Mouse (Mus musculus) ES-E14 (cell line): ENCODE results near the gene Plin1. TPM values are rescaled to one million over a fixed set of nuclear protein-coding genes. Genes with fewer than 3 reads are reported as not detected.

Source experiments
- DNase-seq: peaks from one replicate; pipeline ENCODE4 v3.0.0-alpha.2; 2013; ENCODE audit warnings: low read depth, low spot score
- H3K27ac ChIP-seq: 2 replicates; pipeline ENCODE4 v1.5.1; 2012; ENCODE audit warnings: low read depth, mild to moderate bottlenecking, low read length, moderate library complexity, mixed read lengths; ENCODE audit not compliant: poor library complexity, insufficient read depth, severe bottlenecking
- H3K36me3 ChIP-seq: 2 replicates; pipeline ENCODE4 v1.6.1; 2012; ENCODE audit warnings: mild to moderate bottlenecking, low read length, moderate library complexity, mixed read lengths; ENCODE audit not compliant: control insufficient read depth, poor library complexity, insufficient read depth, severe bottlenecking
- H3K4me1 ChIP-seq, 2 experiments: fragments of 150-350 bp in 1 of 2; sonication (generic) in 1 of 2; 2 replicates each; pipeline ENCODE4 v1.6.1; 2012; ENCODE audit warnings: low read length in 2 of 2, mild to moderate bottlenecking in 1 of 2, mixed read lengths in 1 of 2; ENCODE audit not compliant: control insufficient read depth in 2 of 2, insufficient read depth in 2 of 2, poor library complexity in 1 of 2
- H3K4me3 ChIP-seq, 2 experiments: fragments of 150-350 bp in 1 of 2; sonication (generic) in 1 of 2; 2 replicates each; pipeline ENCODE4 v1.5.1; 2012; ENCODE audit warnings: low read length in 2 of 2, low read depth in 1 of 2, mild to moderate bottlenecking in 1 of 2, mixed read lengths in 1 of 2; ENCODE audit not compliant: insufficient read depth in 1 of 2, poor library complexity in 1 of 2, severe bottlenecking in 1 of 2
- H3K9ac ChIP-seq: 2 replicates; pipeline ENCODE4 v1.6.1; 2012; ENCODE audit warnings: low read depth, mild to moderate bottlenecking, low read length, mixed read lengths; ENCODE audit not compliant: poor library complexity, insufficient read depth, severe bottlenecking
- H3K9me3 ChIP-seq: fragments of 150-350 bp; sonication (generic); 2 replicates; pipeline ENCODE4 v1.6.1; 2012; ENCODE audit warnings: low read depth, mild to moderate bottlenecking, low read length; ENCODE audit not compliant: control insufficient read depth, insufficient read depth
- CHD2 ChIP-seq: IDR thresholded peaks from 2 replicates; pipeline ENCODE4 v1.6.1; 2014; ENCODE audit warnings: mild to moderate bottlenecking, low read depth, low read length, inconsistent platforms
- HCFC1 ChIP-seq: IDR thresholded peaks from 2 replicates; pipeline ENCODE4 v1.6.1; 2012; ENCODE audit warnings: low read length, inconsistent platforms, borderline replicate concordance; ENCODE audit not compliant: insufficient read depth
- MAFK ChIP-seq: IDR thresholded peaks from 2 replicates; pipeline ENCODE4 v1.6.1; 2014; ENCODE audit warnings: mild to moderate bottlenecking, low read depth, low read length, inconsistent platforms; ENCODE audit not compliant: insufficient read depth
- ZC3H11A ChIP-seq: IDR thresholded peaks from 2 replicates; pipeline ENCODE4 v1.6.1; 2012; ENCODE audit warnings: low read depth, mild to moderate bottlenecking, inconsistent platforms, low read length, borderline replicate concordance
- ZNF384 ChIP-seq: IDR thresholded peaks from 2 replicates; pipeline ENCODE4 v1.6.1; 2012; ENCODE audit warnings: low read depth, low read length, inconsistent platforms
- in situ Hi-C, 2 experiments: fragments of 600-800 bp; cut with MboI; formaldehyde crosslinking; loops; one replicate each; pipeline ENCODE4 v1.15.1; 2025; ENCODE audit warnings: low sequenced_read_pairs in 2 of 2, inconsistent platforms in 1 of 2; ENCODE audit not compliant: unreplicated experiment in 2 of 2
- total RNA-seq: library from RNA; depleted of rRNA; stranded (reverse); fragments of 300-350 nt; gene quantifications from 2 replicates; pipeline ENCODE4 v1.2.3, GENCODE M21; 2012; rRNA removed

The Plin1 gene
- total RNA-seq: 0.18 TPM in 1 of 2 replicates, not detected in the other

DNA sequence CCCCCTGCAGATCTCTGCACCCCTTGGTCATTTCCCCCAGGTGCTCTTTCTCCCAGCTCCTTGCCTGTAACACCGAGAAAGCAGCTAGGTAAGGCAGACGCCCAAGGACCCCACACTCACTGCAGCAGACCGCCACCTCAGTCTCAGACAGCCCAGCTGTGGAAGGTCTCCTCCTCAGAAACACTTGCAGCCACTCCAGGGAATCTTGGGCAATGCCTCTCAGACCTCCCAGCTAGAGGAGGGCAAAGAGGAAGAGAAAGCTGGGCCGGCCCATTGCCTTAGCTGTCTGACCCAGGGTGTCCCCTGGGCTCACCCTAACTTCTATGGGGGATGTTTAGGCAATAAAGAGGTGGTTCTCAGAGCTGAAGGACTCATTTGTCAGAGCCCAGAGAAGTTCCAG, at the start of gene Plin1:
Gene Plin1, minus strand, starts transcription at position 282 of the 400 bp plus-strand sequence.
- Histone ChIP-seq H3K9ac (no peak within 1 kb of the TSS), H3K27ac (no peak within 1 kb of the TSS), H3K4me3 (no peak within 1 kb of the TSS), H3K9me3 (no peaks in the 10 kb centered on the region), H3K4me1 (no peaks in the 10 kb centered on the region; a peak in 1 of 4 replicates), H3K36me3 (peaks cover 4% of the 10 kb centered on the region; the same call in 1 of the 2 replicates)
- TF ChIP-seq MAFK (no peak), ZC3H11A (no peak), ZNF384 (no peak), HCFC1 (no peak), CHD2 (no peak)
- in situ Hi-C loops: no loop called here
- no peak for DNase-seq

DNA sequence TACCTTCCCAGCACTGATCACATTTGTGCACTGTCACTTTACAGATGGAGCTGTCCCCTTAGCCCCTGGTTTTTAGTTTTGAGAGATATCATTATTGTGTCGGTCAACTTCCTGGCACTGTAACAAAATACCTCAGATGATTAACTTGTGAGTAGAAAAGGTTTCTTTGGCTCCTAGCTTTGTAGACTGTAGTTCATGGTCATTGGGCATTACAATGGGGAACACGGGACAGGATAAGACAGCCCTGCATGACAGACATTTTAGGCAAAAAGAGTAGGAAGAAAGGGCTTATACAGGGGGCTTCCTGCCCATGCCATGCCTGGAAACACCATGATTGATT, 49.8 kb upstream of the Plin1 start:
- in situ Hi-C loops: no loop called here
- H3K27ac ChIP-seq: no peak overlapping the region
- TF ChIP-seq CHD2: no peak
- no peak for TF ChIP-seq MAFK
- no peak for TF ChIP-seq HCFC1
- TF ChIP-seq ZC3H11A: no peak
- no peak for TF ChIP-seq ZNF384

GRCm38 (mm10) chr7:79781826-79782515, 49.3 kb upstream of the Plin1 start:
- no peaks in the 10 kb centered on the region for H3K9me3 ChIP-seq
- H3K36me3 ChIP-seq: no peaks in the 10 kb centered on the region
- H3K4me1 ChIP-seq: no peaks in the 10 kb centered on the region; a peak in 1 of 4 replicates
- no peak overlapping the region for H3K27ac ChIP-seq
- no peak overlapping the region for H3K9ac ChIP-seq
- DNase-seq: no peak
- TF ChIP-seq HCFC1 (no peak), ZNF384 (no peak), MAFK (no peak), CHD2 (no peak), ZC3H11A (no peak)
- H3K4me3 ChIP-seq: no peak overlapping the region
- in situ Hi-C loops: no loop called here

More for the DNA sequence above, 49.8 kb upstream of the Plin1 start:
- no peaks in the 10 kb centered on the region; a peak in 1 of 4 replicates for H3K4me1 ChIP-seq
- no peaks in the 10 kb centered on the region for H3K9me3 ChIP-seq
- H3K4me3 ChIP-seq: no peak overlapping the region
- H3K9ac ChIP-seq: no peak overlapping the region
- DNase-seq: no peak
- H3K36me3 ChIP-seq: no peaks in the 10 kb centered on the region

- Histone ChIP-seq H3K9me3 (no peaks in the 10 kb centered on the region), H3K36me3 (no peaks in the 10 kb centered on the region), H3K9ac (no peak overlapping the region), H3K4me1 (no peaks in the 10 kb centered on the region; a peak in 1 of 4 replicates), H3K4me3 (no peak overlapping the region), H3K27ac (no peak overlapping the region)
- peak; percentile 69 for DNase-seq
- in situ Hi-C loops: no loop called here
- TF ChIP-seq HCFC1 (no peak), ZC3H11A (peak; percentile 6; the same call in 1 of the 2 replicates)
Observed at GRCm38 (mm10) chr7:79780647-79781626, 48.2 kb upstream of the Plin1 start.
